Mouse (Mus musculus) c-Kit-positive CD71-negative TER-119-negative erythroid progenitor cells, embryonic 14.5 days (primary cell): ENCODE measurements at regions not wholly inside any gene's neighbourhood (a gene's known extent, or its start where the extent isn't known, plus 50 kb on each side); places are given as distances from the start of the nearest gene placed in this dataset.

Experiments used
- DNase-seq: peaks from one replicate; pipeline ENCODE4 v3.0.0-alpha.2; 2013; ENCODE audit warnings: low read depth

- no peak for DNase-seq
These were observed 387.0 kb upstream of the Trpc7 start for GRCm38 (mm10) chr13:57282816-57283215.

DNA sequence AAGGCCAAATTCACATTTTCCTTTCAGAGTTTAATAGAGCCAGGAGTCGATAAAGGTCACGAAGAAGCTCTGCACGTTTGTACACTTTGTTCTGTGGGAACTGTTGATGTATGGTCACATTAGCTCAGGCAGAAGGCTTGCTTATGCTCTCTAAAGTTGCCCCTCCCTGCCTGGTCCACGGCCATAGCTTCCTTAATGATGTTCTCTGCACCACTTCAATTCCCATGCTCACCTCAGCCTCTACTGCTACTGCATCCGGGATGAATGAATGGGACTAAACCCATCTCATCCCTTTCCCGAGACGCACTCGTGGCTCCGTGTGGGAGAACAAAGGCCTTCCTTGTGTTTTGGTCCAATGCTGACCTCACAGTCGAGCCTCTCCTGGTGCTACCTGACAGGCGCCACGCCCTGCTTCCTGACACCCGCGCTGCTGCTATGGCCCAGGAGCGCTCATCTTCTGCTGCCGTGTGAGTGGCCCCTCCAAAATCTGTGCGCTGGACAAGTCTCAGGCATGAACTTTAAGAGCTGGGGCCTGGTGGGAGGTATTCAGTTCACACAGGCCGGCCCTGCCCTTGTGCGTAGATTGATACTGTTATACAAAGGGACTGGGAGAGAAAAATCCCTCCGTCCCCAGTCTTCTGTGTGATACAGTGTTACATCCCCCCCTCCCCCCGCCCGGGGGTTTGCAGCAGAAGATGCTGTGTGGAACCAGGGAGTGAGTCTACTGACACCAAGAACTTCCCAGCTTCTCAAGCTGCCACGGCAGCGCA is 386.3 kb upstream of the Trpc7 start:
- DNase-seq = no peak

DNA sequence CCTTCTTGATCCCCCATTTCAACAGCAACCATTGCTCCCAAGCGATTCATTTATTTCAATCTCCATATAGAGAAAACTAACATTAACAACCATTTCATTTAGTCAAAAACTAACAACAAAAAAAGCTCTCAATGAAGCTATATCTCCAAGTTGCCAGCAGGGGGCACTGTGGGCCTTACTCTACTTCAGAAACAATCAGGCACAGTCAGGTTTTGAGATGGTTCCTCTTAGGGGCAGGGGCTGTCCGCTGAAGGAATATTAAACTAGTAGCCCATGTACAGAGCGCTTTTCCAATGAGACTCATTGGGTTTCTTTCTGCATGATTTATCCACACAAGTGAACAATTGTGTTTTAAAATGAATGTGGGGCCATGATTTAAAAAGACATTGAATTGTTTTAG is 385.7 kb upstream of the Trpc7 start:
- peak; percentile 8 for DNase-seq

- DNase-seq = peak; percentile 8
These were observed 382.8 kb upstream of the Trpc7 start for GRCm38 (mm10) chr13:57278580-57278979.

GRCm38 (mm10) chr13:57277076-57277475 is 381.3 kb upstream of the Trpc7 start:
- no peak for DNase-seq

DNA sequence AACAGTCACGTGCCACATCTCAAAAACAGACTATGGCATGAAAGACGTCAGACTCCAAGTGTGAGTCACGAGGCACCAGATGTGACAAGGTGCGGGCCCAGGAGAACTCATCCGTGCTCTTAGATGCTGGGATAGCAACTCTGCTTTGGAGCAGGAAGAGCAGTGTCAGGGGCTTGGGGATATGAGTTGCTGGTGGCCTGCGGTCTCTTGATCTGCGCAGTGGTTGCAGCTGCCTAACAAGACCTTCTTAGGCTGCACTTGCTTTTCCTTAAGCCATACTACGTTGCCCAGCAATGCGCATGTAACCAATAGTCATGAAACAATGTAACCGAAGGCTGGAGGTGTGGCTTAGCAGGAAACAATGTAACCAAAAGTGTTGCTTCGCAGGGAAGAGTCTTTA is 380.1 kb upstream of the Trpc7 start:
- DNase-seq = no peak

DNA sequence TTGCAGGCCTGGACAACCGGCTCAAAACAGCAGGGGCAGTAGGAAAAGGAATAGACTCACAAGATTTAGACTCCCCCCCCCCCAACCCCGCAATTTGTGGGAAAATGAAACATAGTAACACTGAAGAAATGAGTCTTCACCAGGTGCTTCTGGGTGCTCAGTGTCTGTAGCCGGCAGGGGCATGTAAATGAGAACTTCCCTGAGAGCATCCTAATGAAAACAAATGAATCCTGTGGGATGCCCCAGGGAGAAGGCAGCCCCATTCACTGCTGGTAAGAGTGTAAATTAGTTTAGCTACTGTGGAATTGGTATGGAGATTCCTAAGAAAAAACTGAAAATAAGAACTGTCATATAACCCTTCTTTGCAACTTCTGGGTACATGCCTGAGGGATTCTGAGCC is 377.8 kb upstream of the Trpc7 start:
- no peak for DNase-seq

DNA sequence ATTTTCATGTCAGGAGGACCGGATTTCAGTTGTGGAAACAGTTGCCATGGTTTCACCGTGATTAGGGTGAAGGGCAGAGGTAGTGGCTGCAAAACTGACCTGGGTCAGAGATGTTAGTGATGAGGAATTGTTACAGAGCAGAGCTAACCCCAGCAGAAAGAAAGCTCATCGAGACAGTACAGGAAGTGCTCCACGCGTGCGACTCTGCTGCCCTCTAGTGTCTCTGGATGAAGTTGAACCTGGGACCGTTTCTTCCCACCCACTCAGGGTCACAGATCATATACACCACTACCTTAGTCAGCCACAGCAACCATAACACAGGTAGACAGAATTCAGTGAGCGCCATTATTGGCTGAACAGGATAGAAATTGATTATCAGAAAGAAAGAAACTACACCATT is 373.8 kb upstream of the Trpc7 start:
- DNase-seq = peak; percentile 20

GRCm38 (mm10) chr13:57259920-57260319 is 364.1 kb upstream of the Trpc7 start:
- peak; percentile 23 for DNase-seq

DNA sequence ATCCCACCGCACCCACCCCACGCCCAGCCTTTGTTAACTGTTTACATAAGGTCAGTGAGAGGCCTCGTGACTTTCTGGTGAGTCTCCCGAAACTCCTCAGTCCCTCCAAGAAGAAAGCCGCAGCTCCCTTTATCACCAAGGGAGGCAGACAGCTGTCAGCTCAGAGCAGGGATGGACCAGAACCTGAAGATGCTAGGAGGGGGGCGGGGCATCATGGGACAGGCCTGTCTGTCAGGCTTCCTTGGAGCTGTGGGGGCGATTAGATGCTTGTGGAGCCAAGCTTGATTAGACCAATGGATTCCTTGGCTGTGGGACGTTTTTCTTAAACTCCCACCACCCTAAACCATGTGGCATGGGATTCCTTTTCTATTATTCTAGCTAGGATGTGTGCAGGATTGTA is 363.7 kb upstream of the Trpc7 start:
- DNase-seq = no peak

DNA sequence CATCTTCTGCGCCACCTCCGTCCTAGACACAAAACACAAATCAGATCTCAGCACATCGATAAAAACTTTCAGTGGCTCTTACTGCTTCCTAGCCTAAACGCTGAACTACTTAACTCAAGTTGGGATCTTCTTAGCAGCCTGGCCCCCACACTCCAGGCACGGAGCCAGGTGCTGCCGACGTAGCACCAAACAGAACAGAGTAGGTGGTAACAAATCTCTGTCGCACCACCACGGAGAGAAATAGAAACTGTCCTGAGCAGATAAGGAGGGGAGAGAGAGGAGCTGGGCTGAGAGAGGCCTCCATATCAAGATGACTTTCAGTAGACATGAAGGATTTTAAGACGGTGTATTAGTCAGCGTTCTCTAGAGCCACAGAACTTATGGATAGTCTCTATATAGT is 360.1 kb upstream of the Trpc7 start:
- no peak for DNase-seq

GRCm38 (mm10) chr13:57249851-57250250 is 354.1 kb upstream of the Trpc7 start:
- no peak for DNase-seq

DNA sequence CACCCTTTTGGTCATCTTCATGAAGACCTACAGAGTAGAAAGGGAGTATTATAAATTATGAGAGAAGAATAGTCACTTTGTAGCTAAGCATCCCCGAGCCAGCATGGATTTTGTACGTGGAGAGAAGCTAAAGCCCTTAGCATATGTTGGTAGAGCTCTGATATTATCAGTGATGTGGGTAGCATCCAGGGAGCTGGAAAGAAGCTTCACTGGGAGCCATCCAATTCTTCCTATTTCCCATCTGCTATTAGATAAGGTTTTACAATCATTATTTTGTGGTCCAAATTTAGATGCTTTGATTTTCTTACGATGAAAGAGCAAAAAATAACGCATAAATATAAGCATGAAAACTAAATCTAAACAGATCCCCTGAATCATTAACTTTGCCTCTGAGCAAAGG is 353.6 kb upstream of the Trpc7 start:
- no peak for DNase-seq

GRCm38 (mm10) chr13:57246238-57246963 is 350.6 kb upstream of the Trpc7 start:
- no peak for DNase-seq

GRCm38 (mm10) chr13:57236917-57237316 is 341.1 kb upstream of the Trpc7 start:
- no peak for DNase-seq

DNA sequence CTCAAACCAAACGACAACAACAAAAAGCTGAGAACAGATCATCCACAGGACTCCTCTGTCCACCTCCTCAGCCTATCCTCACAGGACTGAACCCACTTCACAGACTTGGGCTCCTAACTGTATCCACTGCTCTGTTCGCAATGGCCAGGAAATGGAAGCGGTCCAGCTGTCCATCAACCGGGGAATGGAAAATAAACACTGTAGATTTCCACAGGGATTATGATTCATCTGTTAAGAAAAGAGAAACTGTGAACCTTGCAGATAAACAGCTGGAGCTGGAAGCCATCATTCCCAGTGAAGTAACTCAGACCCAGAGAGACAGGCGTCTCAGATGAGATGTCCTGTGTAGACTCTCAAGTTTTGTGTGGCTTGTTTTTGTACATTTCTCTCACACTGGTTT is 340.4 kb upstream of the Trpc7 start:
- DNase-seq = no peak

DNA sequence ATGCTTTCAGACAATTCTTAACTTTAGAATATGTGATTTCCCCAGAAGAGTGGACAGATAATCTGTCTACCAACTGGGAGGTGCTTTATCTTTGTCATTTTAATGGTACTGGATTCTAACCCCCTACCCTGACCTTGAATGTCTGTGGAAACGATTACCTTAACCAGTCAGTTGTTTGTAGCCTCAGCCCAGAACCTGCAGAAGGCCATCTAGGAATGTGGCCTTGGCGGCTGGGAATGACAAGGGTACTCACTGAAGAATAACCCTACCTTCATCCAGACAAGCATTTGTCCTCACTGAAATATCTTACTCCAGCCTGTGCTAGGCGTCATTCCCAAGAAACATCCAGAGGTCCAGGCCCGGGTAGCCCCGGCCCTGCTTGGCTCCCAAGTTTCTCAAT is 337.1 kb upstream of the Trpc7 start:
- DNase-seq = no peak

DNA sequence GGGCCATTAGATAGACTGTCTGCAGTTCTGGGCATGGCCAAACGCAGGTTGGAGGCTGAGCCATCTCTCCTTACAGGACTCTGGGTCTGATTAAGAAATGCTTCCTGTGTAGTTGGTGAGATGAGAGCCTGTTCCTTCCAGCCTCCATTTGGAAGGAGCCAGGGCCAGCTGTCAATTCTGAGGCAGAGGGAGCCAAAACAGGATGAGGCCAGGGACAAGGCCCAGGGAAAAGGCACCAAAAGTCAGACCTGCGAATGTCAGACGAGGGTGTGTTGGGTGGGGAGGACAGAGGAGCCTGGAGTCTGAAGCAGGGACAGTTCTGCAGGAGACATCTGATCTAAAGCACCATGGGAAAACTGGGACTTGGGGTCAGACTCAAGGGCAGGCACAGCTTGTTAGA is 335.9 kb upstream of the Trpc7 start:
- no peak for DNase-seq

DNA sequence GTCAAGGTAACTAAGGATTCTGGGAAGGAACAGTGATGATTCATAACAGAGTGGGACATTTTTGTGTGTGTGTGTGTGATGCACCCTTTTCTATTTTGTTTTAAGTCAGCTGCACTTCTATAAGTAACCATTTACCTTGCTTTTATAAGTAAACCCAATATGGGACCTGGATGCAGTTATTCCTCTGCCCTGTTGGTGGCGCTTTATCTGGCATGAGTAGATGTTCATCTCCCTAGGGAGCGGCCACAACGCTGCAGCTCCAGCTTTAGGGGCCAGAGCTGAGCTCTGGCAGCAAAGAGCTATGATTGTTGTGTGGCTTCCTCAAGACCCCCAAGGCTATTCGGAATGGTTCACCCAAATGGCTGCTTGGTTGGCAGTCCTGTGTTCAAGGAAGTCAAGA is 334.5 kb upstream of the Trpc7 start:
- DNase-seq = no peak

DNA sequence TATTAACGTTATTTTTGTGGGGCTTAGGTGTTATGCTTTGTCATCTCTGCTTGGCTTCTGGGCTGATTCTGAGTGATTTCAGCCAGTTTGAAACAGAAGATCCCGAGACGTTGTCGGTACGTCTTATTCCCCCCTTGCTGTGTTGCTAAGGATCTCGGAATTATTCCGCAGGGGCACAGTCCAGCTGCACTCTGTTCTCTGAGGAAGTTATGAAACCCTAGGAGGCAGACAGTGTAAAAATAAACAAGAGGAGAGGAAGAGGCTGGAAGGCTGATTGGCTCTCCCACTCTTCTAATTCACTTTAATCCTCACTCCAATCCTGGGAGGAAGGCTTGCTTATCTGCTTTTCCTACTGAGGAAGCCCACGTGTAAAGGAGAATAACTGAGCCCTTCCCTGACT is 325.3 kb upstream of the Trpc7 start:
- DNase-seq = no peak

DNA sequence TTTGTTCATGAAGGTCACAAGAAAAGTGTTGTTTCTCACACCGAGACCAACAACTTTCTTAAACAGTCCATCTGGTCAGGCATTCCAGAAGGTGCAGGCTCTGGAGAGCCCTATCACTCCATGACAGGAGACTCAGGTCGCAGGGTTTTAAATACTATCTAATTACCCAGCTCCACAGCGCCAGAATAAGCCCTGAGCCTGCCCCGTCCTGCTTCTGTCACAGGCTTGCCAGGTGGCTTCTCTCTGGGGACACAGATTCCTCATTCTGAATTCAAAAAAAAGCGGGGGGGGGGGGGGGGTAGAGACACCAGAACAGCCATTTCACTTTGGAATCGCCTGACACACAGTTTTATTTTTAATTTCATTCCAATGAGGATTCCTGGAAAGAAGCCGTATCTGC is 320.4 kb upstream of the Trpc7 start:
- no peak for DNase-seq

- no peak for DNase-seq
These were observed 316.5 kb upstream of the Trpc7 start for GRCm38 (mm10) chr13:57212251-57212650.

- no peak for DNase-seq
These were observed 295.4 kb upstream of the Trpc7 start for GRCm38 (mm10) chr13:57191195-57191594.

DNA sequence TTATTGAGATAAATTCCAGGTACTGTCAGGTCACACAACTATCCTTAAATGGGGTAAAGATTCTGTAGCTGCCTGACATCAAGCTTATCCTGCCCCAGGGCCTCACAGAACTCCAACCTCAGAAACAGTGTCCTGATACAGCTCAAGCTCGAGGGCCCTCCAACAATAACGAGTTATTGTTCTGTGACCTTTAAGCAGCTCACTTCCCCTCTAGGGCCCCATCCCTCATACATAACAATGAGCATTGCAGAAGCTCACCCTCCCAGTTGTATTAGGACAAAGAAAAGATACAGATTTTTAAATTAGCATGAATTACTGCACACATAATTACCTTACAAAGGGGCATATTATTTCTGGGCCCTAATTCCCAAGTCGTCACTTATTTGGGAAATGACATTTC is 293.5 kb upstream of the Trpc7 start:
- no peak for DNase-seq
